Mouse (Mus musculus): ENCODE measurements around the gene Cc2d1a.
A peak's percentile ranks its signal among the peaks of the same experiment; 100 is the strongest.

Cc2d1a gene

DNA sequence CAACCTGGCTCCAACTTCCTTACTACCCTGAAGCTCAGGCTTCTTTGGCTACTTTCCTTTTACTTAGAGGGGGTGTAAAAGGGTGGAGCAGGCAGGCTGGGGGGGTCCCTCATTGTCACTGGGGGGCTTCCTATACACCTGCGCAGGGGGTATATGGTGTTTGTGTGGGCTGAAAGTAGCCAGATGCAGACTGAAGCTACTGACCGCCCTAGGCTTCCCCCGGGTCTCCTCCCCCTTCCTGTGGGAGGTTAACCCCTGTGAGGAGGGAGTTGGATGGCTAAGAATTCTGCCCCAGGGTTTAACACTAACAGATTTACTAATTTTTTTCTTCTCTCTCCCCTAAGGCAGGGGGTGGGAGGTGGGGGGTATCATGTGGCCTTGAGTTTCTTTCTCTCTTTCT lies 28.8 kb upstream of the Cc2d1a start:
- DNase-seq: no peak

GRCm38 (mm10) chr8:84173861-84174260 lies 26.1 kb upstream of the Cc2d1a start:
- no peak for DNase-seq

- DNase-seq: no peak
Measured at GRCm38 (mm10) chr8:84170096-84170495, 22.4 kb upstream of the Cc2d1a start.

GRCm38 (mm10) chr8:84167696-84168095 lies 20.0 kb upstream of the Cc2d1a start:
- no peak for DNase-seq

- DNase-seq: no peak
Measured at GRCm38 (mm10) chr8:84157620-84158019, 9.9 kb upstream of the Cc2d1a start.

- DNase-seq: no peak
Measured at GRCm38 (mm10) chr8:84149181-84149580, 1.4 kb upstream of the Cc2d1a start.

GRCm38 (mm10) chr8:84148531-84148850 lies 755 bp upstream of the Cc2d1a start:
- no peak for DNase-seq

DNA sequence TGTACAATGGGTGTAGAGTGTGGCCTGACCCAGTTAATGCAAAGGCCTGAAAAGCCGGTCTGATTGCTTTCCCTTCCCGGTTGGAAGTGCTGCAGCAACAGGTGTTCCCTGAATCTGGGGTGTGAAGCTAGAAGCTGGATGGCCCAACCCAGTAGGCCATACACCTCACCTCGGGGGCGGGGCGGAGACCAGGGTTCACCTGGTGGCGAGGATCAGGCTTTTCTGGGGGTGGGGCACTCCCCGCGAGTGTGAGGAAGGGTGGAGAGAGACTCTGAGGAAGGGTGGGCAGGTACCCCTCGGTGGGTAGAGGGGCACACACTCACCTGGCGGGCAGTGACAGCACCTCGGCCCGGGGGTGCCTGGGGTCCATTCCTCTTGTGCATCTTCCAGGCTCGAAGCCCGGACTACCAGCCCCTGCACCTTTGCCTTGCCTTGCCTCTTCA lies 391 bp downstream of the Cc2d1a start:
- DNase-seq: no peak

GRCm38 (mm10) chr8:84144636-84145245 lies 3.0 kb downstream of the Cc2d1a start:
- no peak for DNase-seq

DNA sequence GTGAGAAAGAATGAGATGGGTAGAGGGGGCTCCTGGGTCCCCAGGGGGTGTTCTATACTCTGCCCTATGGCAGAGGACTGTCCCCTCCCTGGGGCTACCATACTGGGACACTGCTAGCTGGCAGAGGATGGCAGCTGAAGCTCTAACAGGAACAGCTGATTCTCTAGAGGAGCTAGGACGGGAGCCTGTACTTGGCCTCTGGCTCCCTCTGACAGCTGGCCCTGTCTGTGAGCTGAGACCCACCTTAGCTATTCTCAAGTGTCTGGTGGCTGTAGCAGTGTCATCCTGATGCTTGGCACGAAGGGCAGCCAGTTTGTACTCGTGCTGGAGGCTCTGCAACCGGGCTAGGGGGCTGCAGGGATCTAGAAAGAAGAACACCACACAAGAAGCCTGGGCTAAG lies 6.9 kb downstream of the Cc2d1a start:
- DNase-seq: no peak

DNA sequence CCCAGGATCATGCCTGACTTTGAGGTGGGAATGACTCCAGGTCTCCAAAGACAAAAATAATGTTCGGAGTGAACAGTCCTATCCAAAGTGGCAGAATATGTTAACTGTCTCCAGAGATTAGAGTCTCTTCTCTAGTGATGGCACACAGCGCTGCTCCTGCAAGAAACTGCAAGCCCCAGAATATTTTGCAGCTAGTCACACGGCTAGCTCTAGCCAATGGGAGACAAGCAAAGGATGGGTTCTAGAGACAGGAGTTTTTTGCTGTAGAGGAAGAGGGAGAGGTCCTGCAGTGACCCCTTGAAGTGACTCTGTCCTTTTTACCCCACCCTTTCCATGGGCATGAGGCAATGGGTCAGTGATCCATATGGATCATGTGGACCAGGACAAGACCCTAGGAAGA lies 9.9 kb downstream of the Cc2d1a start:
- no peak for DNase-seq

GRCm38 (mm10) chr8:84132225-84132624 lies 15.5 kb downstream of the Cc2d1a start:
- no peak for DNase-seq

GRCm38 (mm10) chr8:84130806-84131205 lies 16.9 kb downstream of the Cc2d1a start:
- no peak for DNase-seq

GRCm38 (mm10) chr8:84128277-84128676 lies 19.5 kb downstream of the Cc2d1a start:
- DNase-seq: no peak

- no peak for DNase-seq
Measured at GRCm38 (mm10) chr8:84127202-84127901, 20.4 kb downstream of the Cc2d1a start.

DNA sequence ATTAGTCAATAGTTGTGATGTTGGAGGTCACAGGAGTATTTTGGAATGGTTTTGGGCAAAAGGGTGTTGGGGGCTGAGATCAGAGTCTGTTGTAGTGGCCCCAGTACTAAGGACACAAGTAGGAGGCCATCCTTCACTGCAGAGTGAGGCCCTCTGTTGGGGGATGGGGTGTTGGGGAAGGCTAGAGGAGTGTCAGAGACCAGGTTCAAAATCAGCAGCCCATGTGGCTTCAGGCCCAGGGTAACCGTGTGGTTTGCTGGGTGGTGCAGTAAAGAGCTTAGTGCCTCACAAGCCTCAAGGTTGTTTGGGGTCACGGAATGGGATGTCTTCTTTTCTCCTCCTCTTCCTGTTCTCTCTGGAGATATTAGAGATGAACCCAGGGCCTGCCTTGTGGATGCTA lies 21.0 kb downstream of the Cc2d1a start:
- no peak for DNase-seq

DNA sequence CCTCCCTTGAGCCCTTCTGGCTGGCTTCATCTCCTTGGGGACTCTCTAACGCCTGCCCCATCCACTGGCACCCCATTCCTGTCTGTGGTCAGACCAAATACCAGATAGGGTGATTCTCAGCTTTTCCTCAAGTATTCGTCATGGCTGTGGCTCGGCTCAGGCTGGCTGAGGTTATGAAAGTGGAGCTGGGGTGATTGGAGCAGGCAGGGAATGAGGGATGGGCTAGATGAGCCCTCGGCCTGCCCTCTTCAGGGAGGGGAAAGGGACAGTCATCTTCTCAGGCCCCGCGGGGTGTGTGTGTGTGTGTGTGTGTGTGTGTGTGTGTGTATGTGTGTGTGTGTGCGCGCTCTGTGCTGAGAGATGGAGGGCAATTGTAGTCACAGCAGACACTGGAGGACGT lies 22.1 kb downstream of the Cc2d1a start, which contains the start of gene Podnl1:
Podnl1 (plus strand) TSS at position 334 of the 400 bp plus-strand sequence.
- no peak for DNase-seq

DNA sequence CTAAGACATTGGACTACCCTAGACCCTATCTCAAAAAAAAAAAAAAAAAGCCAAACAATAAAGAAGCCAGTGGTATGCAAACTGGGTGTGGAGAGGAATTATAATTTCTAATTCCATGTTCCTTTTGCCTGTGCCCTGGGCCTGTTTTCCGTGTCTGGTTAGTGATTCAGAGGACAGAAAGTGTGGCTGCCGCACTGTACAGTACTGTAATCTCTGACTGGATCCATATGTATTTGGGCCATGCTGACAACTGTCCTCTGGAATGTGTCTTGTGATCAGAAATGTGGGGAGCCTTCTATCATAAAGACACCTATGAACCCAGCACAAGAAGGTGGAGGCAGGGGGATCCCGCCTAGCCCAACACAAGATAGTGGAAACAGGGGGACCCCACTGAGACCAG lies 25.6 kb downstream of the Cc2d1a start:
- DNase-seq: no peak

DNA sequence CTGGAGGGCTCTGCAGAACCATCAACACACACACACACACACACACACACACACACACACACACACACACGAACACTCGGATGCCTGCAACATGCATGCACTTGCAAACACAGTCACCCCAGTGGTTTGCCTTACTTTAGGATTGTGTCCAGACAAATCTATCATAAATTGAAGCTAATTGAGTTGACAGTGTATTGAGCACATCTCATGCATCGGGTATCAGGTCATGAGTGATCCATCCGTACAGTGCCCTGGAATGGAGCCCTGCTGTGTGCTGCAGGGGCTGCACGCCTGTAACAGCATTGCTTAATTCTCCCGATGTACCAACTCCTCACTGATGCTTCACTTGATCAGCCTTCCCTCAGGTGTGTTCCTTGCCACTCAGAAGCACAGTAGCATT lies 32.1 kb downstream of the Cc2d1a start:
- no peak for DNase-seq

DNA sequence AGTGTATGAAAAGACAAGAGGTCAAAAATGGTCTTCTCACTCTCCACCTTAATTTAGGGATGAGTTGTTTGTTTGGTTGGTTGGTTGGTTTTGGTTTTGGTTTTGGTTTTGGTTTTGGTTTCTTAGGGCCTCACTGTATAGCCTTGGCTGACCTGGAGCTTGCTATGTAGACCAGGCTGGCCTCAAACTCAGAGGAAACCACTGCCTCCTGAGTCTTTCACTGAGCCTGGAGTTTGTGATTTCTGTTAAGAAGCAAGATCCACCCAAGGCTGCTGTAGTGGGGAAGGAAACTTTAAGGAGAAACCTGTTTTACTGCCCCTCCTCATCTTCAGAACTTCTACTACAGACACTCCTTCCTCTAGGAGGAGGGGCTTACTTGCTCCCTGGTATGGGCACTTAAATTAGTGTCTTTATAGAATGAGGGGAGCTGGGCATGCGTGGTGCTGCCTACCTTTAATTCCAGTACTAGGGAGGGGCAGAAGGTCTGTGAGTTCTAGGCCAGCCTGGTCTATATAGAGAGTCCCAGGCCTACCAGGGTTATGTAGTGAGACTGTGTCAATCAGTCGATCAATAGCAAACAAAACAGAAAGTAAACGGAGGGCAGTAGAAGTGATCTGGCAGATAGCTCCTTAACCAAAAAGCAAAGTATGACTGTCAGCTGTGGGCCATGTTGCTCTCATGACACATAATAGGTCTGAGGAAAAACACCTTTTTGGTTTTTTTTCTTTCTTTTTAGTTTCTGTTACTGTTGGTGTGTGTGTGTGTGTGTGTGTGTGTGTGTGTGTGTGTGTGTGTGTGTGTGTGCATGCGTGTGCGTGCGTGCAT lies 41.3 kb downstream of the Cc2d1a start:
- no peak for DNase-seq

DNA sequence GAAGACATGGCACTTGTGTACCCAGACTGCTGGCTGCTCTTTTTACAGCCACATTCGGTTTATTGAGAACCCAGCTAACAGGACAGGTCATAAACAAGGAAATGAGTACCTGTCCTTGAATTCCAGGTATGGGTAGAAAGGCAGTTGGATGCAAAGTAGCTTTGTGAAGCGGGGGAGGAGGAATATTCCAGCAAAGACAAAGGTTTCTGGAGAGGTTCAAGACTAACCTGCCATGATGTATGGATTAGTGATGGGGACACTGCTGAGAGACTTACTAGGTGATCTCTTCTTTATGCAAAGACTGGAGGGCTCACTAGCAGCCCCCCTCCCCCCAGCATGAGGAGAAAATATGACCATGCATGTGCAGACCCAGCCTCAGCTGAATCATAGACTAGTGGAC lies 42.1 kb downstream of the Cc2d1a start:
- no peak for DNase-seq

DNA sequence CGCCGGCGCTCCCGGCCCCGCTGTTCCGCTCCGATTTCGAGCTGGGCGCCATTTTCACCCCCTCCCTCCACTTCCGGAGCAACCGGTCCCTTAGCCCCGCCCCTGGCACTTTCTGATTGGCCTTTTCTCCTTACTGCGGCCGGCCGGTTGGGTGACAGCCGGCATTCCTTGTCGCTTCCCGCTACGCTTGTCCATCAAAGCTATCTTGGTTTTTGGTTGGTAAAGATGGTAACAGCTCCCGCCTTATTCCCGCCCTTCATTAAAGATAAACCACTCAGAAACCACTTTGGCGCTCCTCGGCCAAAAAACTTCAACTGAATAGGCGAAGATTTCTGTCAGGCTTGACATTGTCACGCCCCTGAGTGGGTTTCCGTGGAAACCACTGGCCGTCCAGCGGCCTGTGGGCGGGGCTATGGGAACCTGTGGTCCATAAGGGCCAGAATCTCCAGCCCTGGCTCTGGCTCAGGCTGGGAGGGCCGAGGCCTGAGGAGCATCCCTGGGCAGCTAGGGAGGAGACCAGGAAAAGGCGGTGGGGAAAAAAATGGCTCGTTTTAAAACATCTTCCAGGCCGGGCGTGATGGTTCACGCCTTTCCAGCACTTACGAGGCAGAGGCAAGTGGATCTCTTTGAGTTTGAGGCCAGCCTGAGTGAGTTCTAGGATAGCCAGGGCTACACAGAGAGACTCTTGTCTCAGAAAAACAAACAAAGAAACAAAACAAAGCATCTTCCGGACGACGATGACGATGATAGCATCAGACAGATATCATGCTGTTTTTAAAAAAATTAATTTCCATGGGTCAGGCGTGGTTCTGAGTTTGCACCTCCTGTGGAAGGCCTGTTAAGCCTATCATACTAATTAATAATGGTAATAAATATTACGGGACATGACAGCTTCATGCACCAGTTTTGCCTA lies 42.8 kb downstream of the Cc2d1a start, which contains the start of gene Dcaf15:
Dcaf15 (minus strand) TSS at position 72 of the 913 bp plus-strand sequence.
- peak; percentile 96 for DNase-seq

DNA sequence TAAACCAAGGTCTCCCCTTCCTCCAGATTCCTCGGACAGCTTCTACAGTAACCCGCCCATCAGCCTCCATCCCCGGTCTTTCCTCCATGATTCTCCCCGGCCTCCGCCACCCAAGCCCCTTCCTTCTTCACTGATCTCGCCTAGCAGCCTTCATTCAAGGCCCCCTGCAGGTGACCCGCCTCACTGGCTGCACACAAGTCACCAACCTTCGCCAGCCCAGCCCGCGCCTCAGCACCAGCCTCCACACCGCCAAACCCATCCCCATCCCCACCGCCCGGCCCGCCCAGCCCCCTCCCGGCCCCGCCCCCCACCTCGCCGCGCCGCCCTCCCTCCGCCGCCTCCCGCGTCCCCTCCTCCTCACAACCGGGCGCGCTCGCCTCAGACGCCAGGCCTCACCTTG lies 43.5 kb downstream of the Cc2d1a start:
- no peak for DNase-seq

Data from right cerebral cortex, postnatal 25 days (tissue).